Mouse (Mus musculus): ENCODE data around the gene Ilf2. TPM values are rescaled to one million over a fixed set of nuclear protein-coding genes. Genes with fewer than 3 reads are reported as not detected.

Ilf2 gene
- total RNA-seq (2014; rRNA removed) (13.2 and 16.0 TPM in 2 replicates), polyA plus RNA-seq (2012; rRNA removed) (6.5 and 6.9 TPM in 2 replicates)

GRCm38 (mm10) chr3:90475831-90476611 lies at the start of gene Ilf2:
Gene Ilf2 (plus strand): TSS chr3:90476126.
- H3K27ac ChIP-seq (replicated peaks; ENCODE audit: insufficient read depth, low read depth, low read length), result peak within 1 kb of the TSS; percentile 57
- peaks cover 10% of the 10 kb centered on the region for H3K36me3 ChIP-seq (ENCODE audit: control insufficient read depth, insufficient read depth, low read length)
- WGBS, result under 1% methylated on average over 45 of the region's 45 CpGs
- peak within 1 kb of the TSS; percentile 81 for H3K9ac ChIP-seq (ENCODE audit: low read depth, low read length)
- TF ChIP-seq POLR2A (IDR thresholded peaks at IDR 0.05; ENCODE audit: extremely low read depth, insufficient read depth, low read length) (0 out of 2 replicates have a peak, but pooled peaks have one; percentile 11), CTCF (IDR thresholded peaks at IDR 0.05; ENCODE audit: low read depth, low read length) (peak; percentile 27)
- DNase-seq (ENCODE audit: extremely low read depth, low read depth, low spot score), result peak; percentile 92
- H3K4me1 ChIP-seq (ENCODE audit: control insufficient read depth, insufficient read depth, low read length), result peaks cover 3% of the 10 kb centered on the region; the same call in 1 of the 2 replicates
- peak within 1 kb of the TSS; percentile 81 for H3K4me3 ChIP-seq (ENCODE audit: insufficient read depth, low read depth, low read length)
- no peaks in the 10 kb centered on the region; the same call in 1 of the 2 replicates for H3K79me2 ChIP-seq (ENCODE audit: control insufficient read depth, insufficient read depth, low read length)
- no peaks in the 10 kb centered on the region for H3K27me3 ChIP-seq (ENCODE audit: control insufficient read depth, insufficient read depth, low read length)

GRCm38 (mm10) chr3:90427574-90427973 lies 48.4 kb upstream of the Ilf2 start:
- Histone ChIP-seq H3K4me1 (ENCODE audit: control insufficient read depth, insufficient read depth, low read length) (peaks cover 2% of the 10 kb centered on the region; the same call in 1 of the 2 replicates), H3K36me3 (ENCODE audit: control insufficient read depth, insufficient read depth, low read length) (peaks cover 14% of the 10 kb centered on the region), H3K4me3 (ENCODE audit: insufficient read depth, low read depth, low read length) (no peak overlapping the region), H3K79me2 (ENCODE audit: control insufficient read depth, insufficient read depth, low read length) (no peaks in the 10 kb centered on the region; the same call in 1 of the 2 replicates), H3K9ac (ENCODE audit: low read depth, low read length) (no peak overlapping the region), H3K27ac (replicated peaks; ENCODE audit: insufficient read depth, low read depth, low read length) (no peak overlapping the region), H3K27me3 (ENCODE audit: control insufficient read depth, insufficient read depth, low read length) (no peaks in the 10 kb centered on the region)
- TF ChIP-seq POLR2A (IDR thresholded peaks at IDR 0.05; ENCODE audit: extremely low read depth, insufficient read depth, low read length) (no peak), CTCF (IDR thresholded peaks at IDR 0.05; ENCODE audit: low read depth, low read length) (no peak)
- no peak for DNase-seq (ENCODE audit: extremely low read depth, low read depth, low spot score)
- 100% methylated on average over 1 of the region's 1 CpGs for WGBS

GRCm38 (mm10) chr3:90428186-90428585 lies 47.7 kb upstream of the Ilf2 start:
- no peak overlapping the region for H3K9ac ChIP-seq (ENCODE audit: low read depth, low read length)

GRCm38 (mm10) chr3:90429576-90429975 lies 46.4 kb upstream of the Ilf2 start:
- peaks cover 2% of the 10 kb centered on the region; the same call in 1 of the 2 replicates for H3K4me1 ChIP-seq (ENCODE audit: control insufficient read depth, insufficient read depth, low read length)
- WGBS, result 90% methylated on average over 3 of the region's 3 CpGs

More at GRCm38 (mm10) chr3:90428186-90428585, 47.7 kb upstream of the Ilf2 start:
- DNase-seq (ENCODE audit: extremely low read depth, low read depth, low spot score), result no peak
- H3K27ac ChIP-seq (replicated peaks; ENCODE audit: insufficient read depth, low read depth, low read length), result no peak overlapping the region
- peaks cover 4% of the 10 kb centered on the region; the same call in 1 of the 2 replicates for H3K79me2 ChIP-seq (ENCODE audit: control insufficient read depth, insufficient read depth, low read length)
- H3K4me3 ChIP-seq (ENCODE audit: insufficient read depth, low read depth, low read length), result no peak overlapping the region
- WGBS, result 90% methylated on average over 6 of the region's 6 CpGs
- H3K36me3 ChIP-seq (ENCODE audit: control insufficient read depth, insufficient read depth, low read length), result peaks cover 8% of the 10 kb centered on the region
- TF ChIP-seq POLR2A (IDR thresholded peaks at IDR 0.05; ENCODE audit: extremely low read depth, insufficient read depth, low read length), result no peak
- no peak for TF ChIP-seq CTCF (IDR thresholded peaks at IDR 0.05; ENCODE audit: low read depth, low read length)
- peaks cover 2% of the 10 kb centered on the region; the same call in 1 of the 2 replicates for H3K4me1 ChIP-seq (ENCODE audit: control insufficient read depth, insufficient read depth, low read length)
- H3K27me3 ChIP-seq (ENCODE audit: control insufficient read depth, insufficient read depth, low read length), result no peaks in the 10 kb centered on the region

GRCm38 (mm10) chr3:90432348-90432747 lies 43.6 kb upstream of the Ilf2 start:
- H3K27me3 ChIP-seq (ENCODE audit: control insufficient read depth, insufficient read depth, low read length), result no peaks in the 10 kb centered on the region
- 24% methylated on average over 2 of the region's 2 CpGs for WGBS
- H3K9ac ChIP-seq (ENCODE audit: low read depth, low read length), result peak overlapping the region; percentile 78
- no peak for DNase-seq (ENCODE audit: extremely low read depth, low read depth, low spot score)
- no peaks in the 10 kb centered on the region for H3K36me3 ChIP-seq (ENCODE audit: control insufficient read depth, insufficient read depth, low read length)
- H3K27ac ChIP-seq (replicated peaks; ENCODE audit: insufficient read depth, low read depth, low read length), result no peak overlapping the region
- H3K4me1 ChIP-seq (ENCODE audit: control insufficient read depth, insufficient read depth, low read length), result peaks cover 2% of the 10 kb centered on the region; the same call in 1 of the 2 replicates
- H3K79me2 ChIP-seq (ENCODE audit: control insufficient read depth, insufficient read depth, low read length), result peaks cover 4% of the 10 kb centered on the region; the same call in 1 of the 2 replicates
- peak overlapping the region; percentile 76 for H3K4me3 ChIP-seq (ENCODE audit: insufficient read depth, low read depth, low read length)
- TF ChIP-seq POLR2A (IDR thresholded peaks at IDR 0.05; ENCODE audit: extremely low read depth, insufficient read depth, low read length), result no peak
- no peak for TF ChIP-seq CTCF (IDR thresholded peaks at IDR 0.05; ENCODE audit: low read depth, low read length)

More at GRCm38 (mm10) chr3:90429576-90429975, 46.4 kb upstream of the Ilf2 start:
- Histone ChIP-seq H3K36me3 (ENCODE audit: control insufficient read depth, insufficient read depth, low read length) (peaks cover 2% of the 10 kb centered on the region; the same call in 1 of the 2 replicates), H3K9ac (ENCODE audit: low read depth, low read length) (no peak overlapping the region), H3K79me2 (ENCODE audit: control insufficient read depth, insufficient read depth, low read length) (peaks cover 4% of the 10 kb centered on the region; the same call in 1 of the 2 replicates), H3K4me3 (ENCODE audit: insufficient read depth, low read depth, low read length) (no peak overlapping the region), H3K27ac (replicated peaks; ENCODE audit: insufficient read depth, low read depth, low read length) (no peak overlapping the region), H3K27me3 (ENCODE audit: control insufficient read depth, insufficient read depth, low read length) (no peaks in the 10 kb centered on the region)
- DNase-seq (ENCODE audit: extremely low read depth, low read depth, low spot score), result no peak
- no peak for TF ChIP-seq CTCF (IDR thresholded peaks at IDR 0.05; ENCODE audit: low read depth, low read length)
- no peak for TF ChIP-seq POLR2A (IDR thresholded peaks at IDR 0.05; ENCODE audit: extremely low read depth, insufficient read depth, low read length)

Measured in liver, adult 2 months (tissue).